Mouse (Mus musculus) intestine, embryonic 15.5 days (tissue): ENCODE results near the gene Gm3409. TPM values are rescaled to one million over a fixed set of nuclear protein-coding genes. Genes with fewer than 3 reads are reported as not detected.
"Not testable (repeated sequence)": the region's sequence is repeated elsewhere in the genome, so short reads cannot be mapped to it uniquely, and the experiment has no call there.

Experiments used
- ATAC-seq: fragments of 200-750 bp; cut with Nextera tagmentation; 2 replicates; pipeline ENCODE4 v1.8.0; 2017; ENCODE audit warnings: moderate TSS enrichment, moderate library complexity
- H3K27ac ChIP-seq: fragments of 300-500 bp; sonication (generic); 2 replicates; pipeline ENCODE4 v1.5.1; 2015; ENCODE audit warnings: mild to moderate bottlenecking, inconsistent platforms
- H3K27me3 ChIP-seq: fragments of 300-500 bp; sonication (generic); replicated peaks from 2 replicates; pipeline ENCODE4 v1.6.1; 2015; ENCODE audit warnings: inconsistent platforms
- H3K36me3 ChIP-seq: fragments of 300-500 bp; sonication (generic); 2 replicates; pipeline ENCODE4 v1.6.1; 2015; ENCODE audit warnings: inconsistent platforms
- H3K4me1 ChIP-seq: fragments of 300-500 bp; sonication (generic); replicated peaks from 2 replicates; pipeline ENCODE4 v1.6.1; 2015; ENCODE audit warnings: inconsistent platforms
- H3K4me2 ChIP-seq: fragments of 300-500 bp; sonication (generic); replicated peaks from 2 replicates; pipeline ENCODE4 v1.6.1; 2015; ENCODE audit warnings: mild to moderate bottlenecking, inconsistent platforms
- H3K4me3 ChIP-seq: fragments of 300-500 bp; sonication (generic); replicated peaks from 2 replicates; pipeline ENCODE4 v1.5.1; 2015; ENCODE audit warnings: inconsistent platforms
- H3K9ac ChIP-seq: fragments of 300-500 bp; sonication (generic); 2 replicates; pipeline ENCODE4 v1.6.1; 2015; ENCODE audit warnings: inconsistent platforms
- H3K9me3 ChIP-seq: fragments of 300-500 bp; sonication (generic); 2 replicates; pipeline ENCODE4 v1.6.1; 2016; ENCODE audit warnings: inconsistent platforms
- WGBS: fragments of 180-500 bp; shearing (Covaris S2); methylation state at CpG from one replicate; pipeline ENCODE4 v1.1.7; 2015; 5-methylcytosine and 5-hydroxymethylcytosine counted together
- polyA plus RNA-seq: library from polyadenylated mRNA; unstranded; fragments of >200 nt; fragmentation: Nextera tagmentation; extraction: Ambion mirVana; gene quantifications from 2 replicates; pipeline ENCODE4 v1.2.1, GENCODE M21; 2015

Gm3409 gene
- not detected in 2 replicates for polyA plus RNA-seq

GRCm38 (mm10) chr5:146537347-146537746 lies at the start of gene Gm3409:
Gm3409 (plus strand) TSS chr5:146537647.
- H3K27me3 ChIP-seq, H3K4me3 ChIP-seq, H3K27ac ChIP-seq, H3K4me1 ChIP-seq, H3K9me3 ChIP-seq, H3K9ac ChIP-seq, ATAC-seq, H3K4me2 ChIP-seq, H3K36me3 ChIP-seq: not testable (repeated sequence)
- 95% methylated on average over 3 of the region's 3 CpGs for WGBS

DNA sequence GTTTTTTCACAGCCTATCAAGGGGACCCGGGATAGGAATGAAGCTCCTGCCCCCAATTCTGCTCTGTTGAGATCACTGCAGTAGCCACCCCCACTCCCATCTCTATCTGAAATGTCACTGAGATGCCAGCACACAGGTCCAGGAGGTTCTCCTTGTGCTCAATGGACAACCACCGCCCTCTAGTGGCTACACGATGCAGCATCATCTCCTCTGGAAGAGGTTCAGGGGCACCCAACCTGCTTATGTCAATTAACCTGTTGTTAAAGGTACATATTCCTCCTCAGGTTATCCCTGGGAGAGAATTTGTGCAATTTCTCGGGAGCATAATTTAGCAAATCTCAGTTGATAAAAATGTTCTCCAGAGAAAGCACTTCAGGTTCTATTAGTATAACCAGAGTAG lies 48.5 kb upstream of the Gm3409 start:
- H3K27ac ChIP-seq, H3K36me3 ChIP-seq, H3K4me2 ChIP-seq, H3K4me1 ChIP-seq, ATAC-seq, H3K9ac ChIP-seq, H3K27me3 ChIP-seq, H3K9me3 ChIP-seq, H3K4me3 ChIP-seq: not testable (repeated sequence)
- 14% methylated on average over 3 of the region's 4 CpGs for WGBS

- not testable (repeated sequence) for H3K9me3 ChIP-seq, H3K36me3 ChIP-seq, H3K4me1 ChIP-seq, H3K4me2 ChIP-seq, H3K27ac ChIP-seq, H3K4me3 ChIP-seq, H3K27me3 ChIP-seq, H3K9ac ChIP-seq, ATAC-seq
- WGBS: no CpG with 5 or more reads among the region's 5 CpGs
These were observed 46.4 kb upstream of the Gm3409 start, which contains the start of gene Gm6370 for GRCm38 (mm10) chr5:146491063-146491462. Gm6370 (plus strand) TSS chr5:146491363.

GRCm38 (mm10) chr5:146502099-146502498 lies 35.3 kb upstream of the Gm3409 start, which contains the start of gene 4930449I24Rik:
4930449I24Rik (plus strand) TSS chr5:146502399.
- ATAC-seq, H3K9me3 ChIP-seq, H3K36me3 ChIP-seq, H3K4me2 ChIP-seq, H3K27me3 ChIP-seq, H3K9ac ChIP-seq, H3K4me3 ChIP-seq, H3K4me1 ChIP-seq, H3K27ac ChIP-seq: not testable (repeated sequence)
- WGBS: no CpG with 5 or more reads among the region's 5 CpGs

DNA sequence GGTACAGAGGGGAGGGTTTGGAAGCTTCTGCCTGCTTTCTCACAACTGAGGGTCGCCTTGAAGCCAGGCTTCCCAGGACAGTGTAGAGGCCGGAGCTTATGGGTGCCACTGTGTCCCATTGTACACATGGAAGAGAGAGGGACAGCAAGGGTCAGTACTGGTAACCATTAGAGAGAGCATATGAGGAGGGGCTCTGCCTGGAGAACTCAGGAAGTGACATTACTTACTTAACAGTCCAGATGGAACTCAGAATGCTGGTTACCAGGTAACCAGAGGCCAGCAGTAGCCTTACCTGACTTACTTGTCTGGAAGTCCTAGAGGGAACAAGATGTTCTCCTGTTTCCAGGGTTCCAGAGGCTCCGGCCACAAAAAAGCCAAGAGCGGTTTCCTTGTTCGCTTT lies 23.6 kb upstream of the Gm3409 start, which contains the start of gene Gm3402:
Gm3402 (plus strand) TSS at position 301 of the 400 bp plus-strand sequence.
- H3K36me3 ChIP-seq, H3K4me1 ChIP-seq, ATAC-seq, H3K4me3 ChIP-seq, H3K27me3 ChIP-seq, H3K4me2 ChIP-seq, H3K9me3 ChIP-seq, H3K27ac ChIP-seq, H3K9ac ChIP-seq: not testable (repeated sequence)
- 90% methylated on average over 2 of the region's 5 CpGs for WGBS

GRCm38 (mm10) chr5:146525501-146525900 lies 11.9 kb upstream of the Gm3409 start, which contains the start of gene Gm3404:
Gm3404 (plus strand) TSS chr5:146525801.
- not testable (repeated sequence) for H3K9me3 ChIP-seq, H3K4me1 ChIP-seq, H3K27me3 ChIP-seq, H3K4me2 ChIP-seq, H3K36me3 ChIP-seq, H3K9ac ChIP-seq, H3K27ac ChIP-seq, ATAC-seq, H3K4me3 ChIP-seq
- 93% methylated on average over 3 of the region's 3 CpGs for WGBS

GRCm38 (mm10) chr5:146555836-146556235 lies 18.4 kb downstream of the Gm3409 start, which contains the start of gene Gm3415:
Gm3415 (plus strand) TSS chr5:146556136.
- H3K9me3 ChIP-seq, ATAC-seq, H3K4me1 ChIP-seq, H3K4me2 ChIP-seq, H3K9ac ChIP-seq, H3K27ac ChIP-seq, H3K36me3 ChIP-seq, H3K27me3 ChIP-seq, H3K4me3 ChIP-seq: not testable (repeated sequence)
- no CpG with 5 or more reads among the region's 3 CpGs for WGBS

GRCm38 (mm10) chr5:146564259-146564658 lies 26.8 kb downstream of the Gm3409 start:
- Histone ChIP-seq H3K27me3 (no peaks in the 10 kb centered on the region), H3K27ac (no peak overlapping the region), H3K4me2 (no peak overlapping the region), H3K36me3 (no peaks in the 10 kb centered on the region), H3K4me1 (no peaks in the 10 kb centered on the region), H3K4me3 (no peak overlapping the region), H3K9ac (no peak overlapping the region), H3K9me3 (no peaks in the 10 kb centered on the region)
- no peak for ATAC-seq
- 81% methylated on average over 1 of the region's 1 CpGs for WGBS

- Histone ChIP-seq H3K27ac (no peak overlapping the region), H3K9ac (no peak overlapping the region), H3K27me3 (no peaks in the 10 kb centered on the region), H3K4me1 (no peaks in the 10 kb centered on the region), H3K36me3 (no peaks in the 10 kb centered on the region), H3K4me3 (no peak overlapping the region), H3K9me3 (no peaks in the 10 kb centered on the region), H3K4me2 (no peak overlapping the region)
- 62% methylated on average over 4 of the region's 4 CpGs for WGBS
- no peak for ATAC-seq
These were observed 29.6 kb downstream of the Gm3409 start for GRCm38 (mm10) chr5:146567054-146567453.

- H3K36me3 ChIP-seq, H3K27me3 ChIP-seq, H3K27ac ChIP-seq, H3K4me3 ChIP-seq, ATAC-seq, H3K4me2 ChIP-seq, H3K9me3 ChIP-seq, H3K4me1 ChIP-seq, H3K9ac ChIP-seq: not testable (repeated sequence)
- WGBS: 79% methylated on average over 6 of the region's 6 CpGs
These were observed 32.7 kb downstream of the Gm3409 start for GRCm38 (mm10) chr5:146570179-146570578.

GRCm38 (mm10) chr5:146571830-146572734 lies 34.6 kb downstream of the Gm3409 start:
- H3K9ac ChIP-seq, H3K4me1 ChIP-seq, H3K4me2 ChIP-seq, H3K27ac ChIP-seq, H3K4me3 ChIP-seq, H3K27me3 ChIP-seq, H3K9me3 ChIP-seq, H3K36me3 ChIP-seq: not testable (repeated sequence)
- 0 out of 2 replicates have a peak, but pooled peaks have one; percentile 23 for ATAC-seq
- WGBS: 65% methylated on average over 6 of the region's 6 CpGs

DNA sequence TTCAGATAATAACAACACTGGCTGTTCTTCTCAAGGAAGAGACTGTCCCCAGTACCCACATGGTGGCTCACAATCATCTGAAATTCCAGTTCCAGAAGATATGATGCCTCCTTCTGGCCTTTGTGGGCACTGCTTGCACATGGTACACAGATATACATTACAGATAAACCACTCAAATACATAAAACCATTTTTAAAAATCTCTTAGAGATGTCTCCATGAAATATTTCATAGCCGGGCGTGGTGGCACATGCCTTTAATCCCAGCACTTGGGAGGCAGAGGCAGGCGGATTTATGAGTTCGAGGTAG lies 35.2 kb downstream of the Gm3409 start:
- not testable (repeated sequence) for ATAC-seq, H3K9me3 ChIP-seq

DNA sequence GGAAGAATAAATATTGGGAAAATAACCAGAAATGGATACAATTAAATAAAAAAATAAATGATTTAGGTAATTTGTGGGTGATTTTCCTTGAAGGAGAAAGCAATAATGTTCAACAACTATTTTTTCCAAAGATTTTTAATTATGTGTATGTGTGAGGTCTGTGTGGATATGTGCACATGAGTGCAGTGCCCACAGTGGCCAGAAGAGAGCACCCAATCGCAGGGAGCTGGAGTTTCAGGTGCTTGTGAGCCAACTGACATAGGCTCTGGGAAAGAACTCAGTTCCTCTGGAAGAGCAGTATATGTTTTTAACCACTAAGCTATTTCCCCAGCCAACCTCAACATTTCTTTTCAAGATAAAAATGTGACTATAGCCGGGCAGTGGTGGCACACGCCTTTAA lies 39.2 kb downstream of the Gm3409 start:
- H3K4me3 ChIP-seq: no peak overlapping the region
- no peaks in the 10 kb centered on the region for H3K27me3 ChIP-seq
- no peak overlapping the region for H3K9ac ChIP-seq
- no peak for ATAC-seq
- H3K9me3 ChIP-seq: no peaks in the 10 kb centered on the region
- no peak overlapping the region for H3K4me2 ChIP-seq
- no peaks in the 10 kb centered on the region for H3K36me3 ChIP-seq
- 87% methylated on average over 3 of the region's 3 CpGs for WGBS
- H3K27ac ChIP-seq: no peak overlapping the region
- no peaks in the 10 kb centered on the region for H3K4me1 ChIP-seq

More for the DNA sequence above, 35.2 kb downstream of the Gm3409 start:
- not testable (repeated sequence) for H3K27ac ChIP-seq, H3K27me3 ChIP-seq, H3K9ac ChIP-seq, H3K4me1 ChIP-seq, H3K36me3 ChIP-seq, H3K4me3 ChIP-seq, H3K4me2 ChIP-seq
- WGBS: 89% methylated on average over 4 of the region's 4 CpGs
